Mouse (Mus musculus) central nervous system, embryonic 14 days (tissue): ENCODE measurements around the gene Map3k20. TPM values are rescaled to one million over a fixed set of nuclear protein-coding genes. Genes with fewer than 3 reads are reported as not detected.

Experiments
- polyA plus RNA-seq: library from polyadenylated mRNA; depleted of rRNA; stranded (reverse); fragments of >200 nt; gene quantifications from 2 replicates; pipeline ENCODE4 v1.2.3, GENCODE M21; 2012; rRNA removed

Map3k20 gene
- 5.5 and 7.3 TPM in 2 replicates for polyA plus RNA-seq

GRCm38 (mm10) chr2:72285256-72285887 lies at the start of gene Map3k20:
Gene Map3k20 (plus strand): TSS chr2:72285637.

DNA sequence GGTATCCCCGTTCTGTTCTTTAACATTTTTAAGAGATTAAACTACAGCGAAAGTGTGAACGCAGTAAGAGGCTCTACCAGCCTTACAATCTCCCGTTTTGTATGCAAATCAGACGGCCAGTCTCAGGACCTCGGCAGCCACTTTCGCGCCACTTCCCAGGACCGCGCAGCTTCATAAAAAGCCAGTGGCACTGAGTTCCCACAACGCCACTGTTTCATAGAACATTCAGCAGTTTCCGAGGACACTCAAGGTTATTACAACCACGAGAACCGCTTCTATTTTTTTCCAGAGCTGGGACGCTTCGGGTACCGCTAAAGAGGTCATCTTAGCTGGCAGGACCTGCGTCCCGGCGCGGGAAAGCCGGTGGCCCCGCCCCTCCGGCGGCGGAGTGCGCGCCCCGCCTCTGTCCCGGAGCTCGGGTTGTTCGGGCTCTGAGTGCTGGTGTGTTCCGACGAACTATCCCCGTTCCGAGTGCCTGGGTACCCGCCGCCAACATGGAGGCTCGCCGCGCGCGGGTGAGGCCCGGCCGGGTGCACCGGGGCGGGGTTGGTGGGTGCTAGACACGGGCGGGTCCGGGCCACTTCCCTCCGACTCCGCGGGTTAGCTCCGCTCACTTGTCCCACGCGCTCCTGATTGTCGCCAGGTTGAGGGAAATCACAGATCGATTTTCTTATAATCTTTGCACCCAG lies 190.5 kb downstream of the Map3k20 start, which contains the start of gene Cdca7:
Gene Cdca7 (plus strand): TSS at position 363 of the 689 bp plus-strand sequence.

Other genes with a start within 250 kb of the Map3k20 start
- 70.4 and 101 TPM in 2 replicates for gene Cdca7, start 190.5 kb downstream of the Map3k20 start, polyA plus RNA-seq